Mouse (Mus musculus) midbrain, postnatal 0 days (tissue): ENCODE measurements at regions not wholly inside any gene's neighbourhood (a gene's known extent, or its start where the extent isn't known, plus 50 kb on each side); places are given as distances from the start of the nearest gene placed in this dataset.
"Not testable (repeated sequence)": the region's sequence is repeated elsewhere in the genome, so short reads cannot be mapped to it uniquely, and the experiment has no call there.

Experiments used
- ATAC-seq: fragments of 200-750 bp; cut with Nextera tagmentation; 2 replicates; pipeline ENCODE4 v1.8.0; 2017; ENCODE audit warnings: moderate number of reproducible peaks, mild to moderate bottlenecking, moderate TSS enrichment, moderate library complexity; ENCODE audit not compliant: low FRiP score
- DNase-seq: peaks from one replicate; pipeline ENCODE4 v3.0.0-alpha.2; 2015; ENCODE audit warnings: low spot score
- H3K27ac ChIP-seq: fragments of 300-500 bp; sonication (generic); 2 replicates; pipeline ENCODE4 v1.5.1; 2014; ENCODE audit warnings: low read depth, mild to moderate bottlenecking, low read length, mixed read lengths
- H3K27me3 ChIP-seq: fragments of 300-500 bp; sonication (generic); 2 replicates; pipeline ENCODE4 v1.6.1; 2014; ENCODE audit warnings: low read length, control low read depth, mixed read lengths; ENCODE audit not compliant: insufficient read depth
- H3K36me3 ChIP-seq: fragments of 300-500 bp; sonication (generic); 2 replicates; pipeline ENCODE4 v1.6.1; 2014; ENCODE audit warnings: low read length, control low read depth, mixed read lengths; ENCODE audit not compliant: insufficient read depth
- H3K4me1 ChIP-seq: fragments of 300-500 bp; sonication (generic); 2 replicates; pipeline ENCODE4 v1.6.1; 2014; ENCODE audit warnings: mild to moderate bottlenecking, control low read depth, antibody characterized with exemption, low read length, mixed read lengths; ENCODE audit not compliant: insufficient read depth
- H3K4me2 ChIP-seq: fragments of 300-500 bp; sonication (generic); 2 replicates; pipeline ENCODE4 v1.6.1; 2014; ENCODE audit warnings: low read depth, mild to moderate bottlenecking, low read length, mixed read lengths; ENCODE audit not compliant: poor library complexity, severe bottlenecking
- H3K4me3 ChIP-seq: fragments of 300-500 bp; sonication (generic); 2 replicates; pipeline ENCODE4 v1.5.1; 2014; ENCODE audit warnings: low read depth, mild to moderate bottlenecking, low read length, moderate library complexity
- H3K9ac ChIP-seq: fragments of 300-500 bp; sonication (generic); replicated peaks from 2 replicates; pipeline ENCODE4 v1.6.1; 2014; ENCODE audit warnings: mild to moderate bottlenecking, low read length, moderate library complexity, mixed read lengths; ENCODE audit not compliant: poor library complexity, severe bottlenecking
- H3K9me3 ChIP-seq: fragments of 300-500 bp; sonication (generic); 2 replicates; pipeline ENCODE4 v1.6.1; 2016; ENCODE audit warnings: low read length, control low read depth
- CTCF ChIP-seq: IDR thresholded peaks from 2 replicates; pipeline ENCODE4 v1.5.1; 2016; ENCODE audit warnings: antibody characterized with exemption, mild to moderate bottlenecking
- WGBS: fragments of 180-500 bp; shearing (Covaris S2); extraction: QIAGEN DNeasy Blood & Tissue Kit; methylation state at CpG from one replicate; pipeline ENCODE4 v1.1.7; 2014; 5-methylcytosine and 5-hydroxymethylcytosine counted together

DNA sequence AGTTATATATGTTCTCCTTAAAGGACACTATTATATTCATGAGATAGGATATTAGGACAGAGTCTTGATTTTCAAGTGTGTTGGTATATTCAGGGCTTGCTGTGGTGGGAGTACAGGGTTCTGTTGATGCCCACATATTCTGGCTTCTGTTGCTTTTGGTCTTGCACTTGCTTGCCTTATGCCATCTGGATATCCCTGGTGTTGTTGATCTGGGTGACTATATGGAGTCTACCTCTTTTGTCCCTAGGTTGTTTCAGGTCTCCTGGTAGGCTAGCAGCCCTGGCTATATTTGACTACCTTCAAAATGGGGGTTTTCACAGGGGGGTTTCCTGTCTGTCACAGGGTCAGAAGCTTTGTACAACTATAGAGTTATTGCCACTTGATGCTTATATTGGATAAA is 717.1 kb upstream of the Tacstd2 start:
- Histone ChIP-seq H3K4me3 (no peak overlapping the region), H3K36me3 (no peaks in the 10 kb centered on the region), H3K4me2 (no peak overlapping the region), H3K9ac (no peak overlapping the region), H3K27me3 (no peaks in the 10 kb centered on the region), H3K4me1 (no peaks in the 10 kb centered on the region), H3K9me3 (0 out of 2 replicates have a peak, but pooled peaks cover 6% of the 10 kb centered on the region), H3K27ac (no peak overlapping the region)
- DNase-seq, result no peak
- ATAC-seq, result no peak
- no peak for TF ChIP-seq CTCF

- H3K9me3 ChIP-seq, H3K9ac ChIP-seq, H3K4me2 ChIP-seq, H3K27ac ChIP-seq, H3K4me3 ChIP-seq, H3K36me3 ChIP-seq, DNase-seq, H3K4me1 ChIP-seq, H3K27me3 ChIP-seq, ATAC-seq: not testable (repeated sequence)
- WGBS, result no CpG with 5 or more reads among the region's 8 CpGs
These were observed 715.7 kb upstream of the Tacstd2 start for GRCm38 (mm10) chr6:68251320-68251719.

- WGBS, result 76% methylated on average over 2 of the region's 2 CpGs
- H3K4me1 ChIP-seq, H3K4me3 ChIP-seq, H3K27me3 ChIP-seq, H3K36me3 ChIP-seq, DNase-seq, H3K9ac ChIP-seq, H3K27ac ChIP-seq, ATAC-seq, H3K4me2 ChIP-seq, H3K9me3 ChIP-seq: not testable (repeated sequence)
These were observed 714.8 kb upstream of the Tacstd2 start for GRCm38 (mm10) chr6:68250392-68250791.

DNA sequence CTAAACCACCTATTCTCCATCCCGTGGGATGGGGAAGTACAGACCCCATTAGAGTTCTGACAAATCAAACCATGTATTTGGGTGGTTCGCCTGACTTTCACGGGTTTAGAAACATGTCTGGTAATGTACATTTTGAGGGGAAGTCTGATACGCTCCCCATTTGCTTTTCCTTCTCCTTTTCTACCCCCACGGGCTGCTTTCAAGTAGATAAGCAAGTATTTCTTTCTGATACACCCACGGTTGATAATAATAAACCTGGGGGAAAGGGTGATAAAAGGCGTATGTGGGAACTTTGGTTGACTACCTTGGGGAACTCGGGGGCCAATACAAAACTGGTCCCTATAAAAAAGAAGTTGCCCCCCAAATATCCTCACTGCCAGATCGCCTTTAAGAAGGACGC is 713.7 kb upstream of the Tacstd2 start:
- H3K9me3 ChIP-seq, H3K4me3 ChIP-seq, ATAC-seq, DNase-seq, H3K4me2 ChIP-seq, H3K27me3 ChIP-seq, H3K9ac ChIP-seq, H3K4me1 ChIP-seq, H3K36me3 ChIP-seq, H3K27ac ChIP-seq: not testable (repeated sequence)
- WGBS, result 87% methylated on average over 7 of the region's 10 CpGs

- DNase-seq, H3K4me2 ChIP-seq, ATAC-seq, H3K9ac ChIP-seq, H3K27me3 ChIP-seq, H3K36me3 ChIP-seq, H3K9me3 ChIP-seq, H3K4me1 ChIP-seq, H3K4me3 ChIP-seq, H3K27ac ChIP-seq: not testable (repeated sequence)
- 96% methylated on average over 19 of the region's 19 CpGs for WGBS
These were observed 712.5 kb upstream of the Tacstd2 start for GRCm38 (mm10) chr6:68248018-68248533.

- WGBS, result no CpG with 5 or more reads among the region's 8 CpGs
- ATAC-seq, H3K9ac ChIP-seq, H3K4me1 ChIP-seq, H3K4me2 ChIP-seq, H3K9me3 ChIP-seq, DNase-seq, H3K27me3 ChIP-seq, H3K4me3 ChIP-seq, H3K27ac ChIP-seq, H3K36me3 ChIP-seq: not testable (repeated sequence)
These were observed 707.2 kb upstream of the Tacstd2 start for GRCm38 (mm10) chr6:68242749-68243148.

DNA sequence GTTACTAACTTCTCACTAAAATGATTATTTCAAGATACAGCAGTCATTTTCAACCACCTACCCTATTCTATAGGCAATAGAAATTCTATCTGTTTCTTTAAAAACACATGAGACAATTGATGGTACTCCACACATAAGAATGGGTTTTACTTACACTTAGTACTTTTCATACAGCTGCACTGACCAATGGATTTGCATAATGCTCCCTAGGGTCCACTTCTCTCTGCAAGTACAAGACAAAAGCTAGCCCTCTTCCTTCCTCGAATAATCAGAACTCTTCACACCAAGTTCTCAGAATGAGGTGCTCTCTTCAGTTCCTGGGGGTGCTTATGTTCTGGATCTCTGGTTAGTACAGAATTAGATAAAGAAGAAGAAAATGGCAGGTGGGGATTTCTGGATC is 684.1 kb upstream of the Tacstd2 start:
- no peak overlapping the region for H3K4me2 ChIP-seq
- H3K9ac ChIP-seq, result no peak overlapping the region
- no peak overlapping the region for H3K27ac ChIP-seq
- DNase-seq (no peak), ATAC-seq (no peak)
- no peaks in the 10 kb centered on the region for H3K36me3 ChIP-seq
- no peak overlapping the region for H3K4me3 ChIP-seq
- no peak for TF ChIP-seq CTCF
- WGBS, result 64% methylated on average over 1 of the region's 1 CpGs
- no peaks in the 10 kb centered on the region for H3K9me3 ChIP-seq
- no peaks in the 10 kb centered on the region for H3K4me1 ChIP-seq
- no peaks in the 10 kb centered on the region for H3K27me3 ChIP-seq
